Mouse (Mus musculus): ENCODE results near the gene Aprt.
A peak's percentile ranks its signal among the peaks of the same experiment; 100 is the strongest.

The Aprt gene

GRCm38 (mm10) chr8:122566766-122567165 lies 9.9 kb downstream of the Aprt start:
- peak; percentile 61 for DNase-seq (ENCODE audit: extremely low read depth, insufficient read length, low spot score)

GRCm38 (mm10) chr8:122564363-122565352 lies 12.1 kb downstream of the Aprt start:
- DNase-seq (ENCODE audit: extremely low read depth, insufficient read length, low spot score): no peak

- DNase-seq (ENCODE audit: extremely low read depth, insufficient read length, low spot score): no peak
These were observed 15.5 kb downstream of the Aprt start for GRCm38 (mm10) chr8:122561199-122561598.

DNA sequence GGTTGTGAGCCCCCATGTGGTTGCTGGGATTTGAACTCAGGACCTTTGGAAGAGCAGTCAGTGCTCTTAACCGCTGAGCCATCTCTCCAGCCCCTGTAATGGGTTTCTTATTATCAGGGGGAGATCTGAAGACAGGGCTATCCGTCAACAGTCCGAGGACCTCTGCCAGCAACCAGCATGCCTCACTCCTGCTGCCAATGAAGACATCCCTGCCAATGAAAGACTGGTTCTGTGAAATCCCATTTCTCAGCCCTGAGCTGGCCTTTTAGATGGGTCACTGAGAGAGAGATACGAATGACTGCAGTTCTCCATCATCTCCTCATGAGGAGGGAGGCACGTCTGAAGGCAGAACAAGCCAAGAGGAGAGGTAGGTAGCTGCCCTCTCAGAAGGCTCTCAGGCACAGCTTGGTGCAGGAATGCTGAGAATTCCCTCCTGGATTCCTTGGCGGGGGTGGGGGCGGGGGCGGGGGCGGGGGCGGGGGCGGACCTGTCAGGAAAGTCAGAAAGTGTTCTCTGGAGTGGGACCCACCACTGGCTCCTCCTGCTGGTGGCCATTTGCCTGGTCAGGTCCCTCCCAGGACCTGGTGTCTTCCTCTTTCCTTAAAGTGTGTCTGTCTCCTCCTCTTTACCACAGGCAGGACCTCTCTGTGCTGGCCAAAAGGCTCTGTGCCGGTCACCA lies 17.9 kb downstream of the Aprt start:
- peak; percentile 64 for DNase-seq (ENCODE audit: extremely low read depth, insufficient read length, low spot score)

DNA sequence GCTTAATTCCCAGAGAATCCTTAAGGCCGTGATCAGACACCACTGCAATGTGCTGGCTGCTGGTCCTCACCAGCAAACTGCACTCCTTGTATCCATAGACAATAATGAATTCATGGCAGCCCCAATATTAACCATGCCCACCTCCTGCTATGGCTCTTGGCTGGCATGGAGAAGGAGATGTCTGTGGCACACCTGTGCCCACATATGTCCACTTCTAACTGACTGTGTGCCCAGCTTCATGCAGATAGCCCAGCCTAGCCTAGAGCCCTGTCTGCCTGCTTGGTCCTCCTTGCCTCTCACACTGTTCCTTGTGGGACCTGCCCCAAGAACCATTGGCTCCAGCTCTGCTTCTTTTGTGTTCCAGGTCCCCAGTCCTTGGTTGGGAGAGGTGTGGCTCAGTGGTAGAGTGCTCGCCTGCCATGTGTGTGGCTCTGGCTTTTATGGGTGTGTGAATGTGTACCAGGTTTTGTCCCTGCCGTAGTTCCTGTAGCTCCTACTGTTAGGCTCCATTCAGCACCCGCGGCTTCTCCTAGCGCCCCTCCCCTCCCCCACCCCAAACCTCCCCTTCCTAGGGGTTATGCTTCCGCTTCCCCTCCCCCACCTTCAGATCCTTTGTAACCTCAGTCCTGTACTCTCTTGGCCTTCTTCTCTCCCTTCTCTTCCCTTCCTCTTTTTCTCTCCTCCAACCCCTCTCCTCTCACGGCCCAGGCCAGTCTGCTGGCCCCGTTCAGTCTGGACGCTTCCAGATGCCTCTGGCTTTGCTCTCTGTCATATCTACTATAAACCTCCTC lies 19.3 kb downstream of the Aprt start:
- DNase-seq (ENCODE audit: extremely low read depth, insufficient read length, low spot score): no peak

GRCm38 (mm10) chr8:122556030-122557009 lies 20.4 kb downstream of the Aprt start:
- peak; percentile 86 for DNase-seq (ENCODE audit: extremely low read depth, insufficient read length, low spot score)

DNA sequence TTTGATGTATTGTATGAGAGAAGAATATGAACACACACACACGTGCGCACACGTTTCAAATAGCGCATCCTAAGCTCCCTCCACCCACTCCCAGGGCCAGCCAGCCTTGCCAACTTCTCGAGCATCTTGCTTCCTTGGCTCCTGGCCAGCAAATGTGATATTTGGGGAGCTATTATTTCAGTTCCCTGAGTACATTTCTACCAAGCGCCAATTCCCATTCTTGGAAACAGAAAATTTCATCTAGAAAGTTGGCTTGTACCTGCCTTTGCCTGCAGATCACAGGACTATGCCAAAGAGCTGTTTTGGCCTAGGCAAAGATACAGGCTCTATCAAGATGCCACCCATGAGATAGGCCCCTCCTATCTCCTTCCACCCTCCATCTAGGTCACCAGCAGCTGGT lies 21.9 kb downstream of the Aprt start:
- DNase-seq (ENCODE audit: extremely low read depth, insufficient read length, low spot score): no peak

GRCm38 (mm10) chr8:122551265-122552051 lies 25.3 kb downstream of the Aprt start, which contains the start of gene Piezo1:
Piezo1 (minus strand) TSS chr8:122551329.
- peak; percentile 91 for DNase-seq (ENCODE audit: extremely low read depth, insufficient read length, low spot score)

DNA sequence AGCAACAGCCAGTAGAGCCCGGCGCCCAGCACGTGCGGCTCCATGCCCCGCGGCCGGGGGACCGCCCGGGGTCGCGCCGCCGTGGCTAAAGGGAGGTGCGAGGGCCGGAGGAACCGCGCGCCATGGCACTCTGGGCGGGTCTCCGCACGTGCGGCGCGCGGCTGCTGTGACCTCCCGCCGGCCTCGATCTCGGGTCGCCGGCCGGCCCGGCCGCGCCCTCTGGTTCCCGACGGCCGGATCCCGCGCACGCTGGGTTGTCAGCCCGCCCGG lies 25.8 kb downstream of the Aprt start:
- no peak for DNase-seq (ENCODE audit: extremely low read depth, insufficient read length, low spot score)

- DNase-seq (ENCODE audit: extremely low read depth, insufficient read length, low spot score): peak; percentile 71
These were observed 26.3 kb downstream of the Aprt start for GRCm38 (mm10) chr8:122550234-122550994.

DNA sequence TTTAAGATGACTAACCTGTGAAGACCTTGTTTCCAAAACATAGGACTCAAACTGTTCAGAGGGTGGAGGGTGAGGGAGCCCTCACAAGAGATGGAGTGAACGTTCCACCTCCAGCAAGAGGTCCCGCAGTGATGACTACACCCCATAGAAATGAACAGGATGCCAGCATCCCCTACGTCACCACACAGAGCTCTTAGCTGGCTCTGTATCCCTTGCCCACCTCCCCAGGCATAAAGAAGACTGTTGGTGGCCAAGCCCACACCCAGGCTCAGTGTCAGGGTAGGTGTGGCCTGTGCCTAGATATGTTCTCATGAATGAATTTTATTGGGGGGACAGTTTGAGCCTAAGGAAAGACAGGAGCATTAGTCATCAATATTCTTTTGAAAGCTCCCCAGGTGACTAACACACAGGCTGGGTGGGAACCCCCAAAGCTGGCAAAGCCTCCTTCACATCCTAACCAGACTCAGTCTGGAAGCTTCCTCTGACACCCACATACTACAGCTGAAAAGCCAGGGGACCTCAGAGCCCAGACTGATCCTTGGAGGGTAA lies 27.7 kb downstream of the Aprt start:
- peak; percentile 66 for DNase-seq (ENCODE audit: extremely low read depth, insufficient read length, low spot score)

DNA sequence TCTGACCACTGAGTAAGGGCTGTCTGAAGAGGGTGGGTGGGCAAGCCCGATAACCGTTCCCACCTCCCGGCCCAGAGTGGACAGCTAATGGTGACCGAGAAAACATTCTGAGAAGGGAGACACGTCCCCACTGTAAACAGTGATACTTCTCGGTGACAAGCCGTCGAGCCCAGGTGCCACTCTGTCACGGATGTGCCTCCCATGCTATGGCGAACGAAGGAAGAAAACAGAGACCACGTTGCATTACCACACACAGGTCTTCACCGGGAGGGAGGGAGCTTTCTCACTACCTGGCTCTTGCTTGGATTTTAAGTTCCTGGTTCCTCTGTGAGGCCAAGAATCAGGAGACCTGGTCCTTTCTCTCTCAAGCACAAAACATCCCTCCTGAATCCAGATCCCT lies 28.4 kb downstream of the Aprt start:
- DNase-seq (ENCODE audit: extremely low read depth, insufficient read length, low spot score): no peak

DNA sequence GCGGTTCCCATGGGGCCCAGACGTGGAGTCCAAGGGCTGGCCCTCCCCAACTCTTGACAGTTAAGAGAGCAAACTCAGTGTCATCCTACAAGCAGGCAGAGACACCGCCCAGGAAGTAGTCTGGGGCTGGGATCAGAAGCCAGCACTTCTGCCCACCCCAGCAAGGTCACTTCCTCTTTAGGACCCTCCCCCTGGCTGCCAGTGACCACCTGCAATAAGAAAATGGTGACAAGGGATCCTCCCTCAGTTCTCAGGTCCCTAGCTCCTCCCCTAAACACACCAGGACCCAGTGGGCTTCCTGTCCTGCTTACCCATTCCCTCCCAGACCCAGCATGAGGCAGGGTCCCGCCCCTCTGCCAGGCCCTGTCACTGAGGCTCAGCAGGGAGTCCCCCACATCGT lies 28.9 kb downstream of the Aprt start:
- DNase-seq (ENCODE audit: extremely low read depth, insufficient read length, low spot score): no peak

- peak; percentile 51 for DNase-seq (ENCODE audit: extremely low read depth, insufficient read length, low spot score)
These were observed 29.8 kb downstream of the Aprt start for GRCm38 (mm10) chr8:122546811-122547453.

- no peak for DNase-seq (ENCODE audit: extremely low read depth, insufficient read length, low spot score)
These were observed 30.5 kb downstream of the Aprt start for GRCm38 (mm10) chr8:122546066-122546755.

DNA sequence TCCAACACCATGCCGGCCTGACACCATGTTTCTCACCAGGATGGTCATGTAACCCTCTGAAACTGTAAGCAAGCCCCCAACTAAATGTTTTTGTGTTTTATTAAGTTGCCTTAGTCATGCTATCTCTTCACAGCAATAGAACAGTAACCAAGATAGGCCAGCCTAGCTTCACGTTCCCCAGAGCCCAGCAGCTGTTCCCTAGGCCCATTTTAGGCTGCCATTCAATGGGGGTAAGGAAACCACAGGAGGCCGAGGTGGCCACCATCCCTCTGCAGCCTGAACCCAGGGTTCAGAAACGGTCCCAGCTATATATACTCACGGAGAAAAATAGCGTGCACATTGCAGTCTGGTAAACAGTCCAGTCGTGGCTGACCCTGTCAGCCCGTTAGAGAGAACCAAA lies 32.6 kb downstream of the Aprt start:
- DNase-seq (ENCODE audit: extremely low read depth, insufficient read length, low spot score): no peak
